Mouse (Mus musculus) megakaryocyte, embryonic 14.5 days (primary cell): ENCODE results near the gene Fam198b.

ENCODE experiments used
- FLI1 ChIP-seq: IDR thresholded peaks from 2 replicates; pipeline ENCODE4 v1.6.1; 2012; ENCODE audit warnings: low read length, inconsistent platforms, mixed read lengths
- GATA1 ChIP-seq: IDR thresholded peaks from 3 replicates; pipeline ENCODE4 v1.6.1; 2012; ENCODE audit warnings: mixed read lengths, low read length, inconsistent platforms, borderline replicate concordance

DNA sequence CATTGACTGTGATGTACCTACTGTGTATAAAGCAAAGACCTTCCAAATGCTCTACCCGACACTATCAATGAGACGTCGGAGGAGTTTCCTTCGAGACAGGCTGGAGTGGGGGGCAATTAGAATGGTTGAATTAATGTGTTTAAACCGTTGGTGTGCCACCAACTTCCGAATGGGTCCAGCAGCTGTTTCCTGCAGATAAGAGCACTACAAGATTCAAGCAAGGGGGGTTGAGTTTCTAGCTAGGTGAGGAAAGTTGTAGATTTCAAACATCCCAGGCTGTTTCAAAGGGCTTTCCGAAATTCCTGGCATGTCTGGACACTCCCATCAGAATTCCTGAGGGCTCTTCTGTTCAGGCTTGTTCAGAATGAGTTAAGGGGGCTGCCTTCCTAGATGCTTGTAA is 22.9 kb downstream of the Fam198b start:
- TF ChIP-seq GATA1, result no peak
- TF ChIP-seq FLI1, result no peak
